Comparison of ENCODE assay signal across 24 mouse cellular contexts in the genomic region with DNA sequence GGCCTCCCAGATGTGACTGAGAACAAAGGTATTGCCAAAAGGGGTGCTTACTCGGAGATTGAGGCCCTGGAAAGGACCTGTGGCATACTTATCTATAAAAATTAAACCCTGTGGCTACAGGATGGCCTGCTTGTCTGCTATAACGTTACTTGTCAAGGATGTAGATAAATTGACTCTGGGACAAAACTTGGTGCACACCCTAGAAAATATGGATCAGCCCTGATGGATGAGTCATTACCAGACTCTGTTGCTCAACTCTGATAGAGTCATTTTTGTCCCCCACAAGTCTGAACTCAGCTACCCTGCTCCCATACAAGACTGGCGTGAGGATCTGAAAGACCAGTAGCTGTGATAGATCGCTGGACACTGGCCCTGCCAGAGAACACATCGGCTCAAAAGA. TPM values are rescaled to one million over a fixed set of nuclear protein-coding genes. Genes with fewer than 3 reads are reported as not detected.
A peak's percentile ranks its signal among the peaks of the same experiment; 100 is the strongest.
DNase-seq lines count a peak whose midpoint lies in the region; TF ChIP-seq lines count a peak whose summit lies in the region.
"Had no signal": no experiment of that assay in that cellular context is flagged by ENCODE, and none has a peak within 500 bp of the region (broad histone marks: within the 10 kb centered on the region; RNA-seq: fewer than 3 reads in every experiment).

No protein-coding gene starts in this region.

- H3ac ChIP-seq in myocyte (ENCODE audit: control insufficient read depth, insufficient read length): no peak overlapping the region

- TF ChIP-seq RAD21 in MEL (IDR thresholded peaks at IDR 0.05; ENCODE audit: low read depth, low read length): no peak

- DNase-seq in 3T3-L1 (ENCODE audit: low read depth, low spot score): peak; percentile 6
- DNase-seq in 416B (ENCODE audit: low read depth): peak; percentile 71
- DNase-seq in MEL (ENCODE audit: low read depth, low spot score): peak; percentile 57
- DNase-seq in ovary, postnatal 14 days (ENCODE audit: low spot score): no peak
- no peak for DNase-seq in frontal cortex, postnatal 36 days (ENCODE audit: low spot score in 2 of 2)
- DNase-seq: adrenal gland, postnatal 14 days; B cell, adult 2 months; cerebellum, adult 11-12 months; cerebellum, adult 8-10 months; cerebellum, postnatal 10 days; cerebellum, postnatal 36 days; embryo, embryonic 11 days; gastrocnemius, adult 2 months; gastrocnemius, postnatal 14 days; heart, adult 11 months had no signal

- H3K79me2 ChIP-seq in MEL (ENCODE audit: control insufficient read depth, insufficient read depth, low read length, poor library complexity): no peaks in the 10 kb centered on the region
- H3K79me2 ChIP-seq in myocyte (ENCODE audit: control insufficient read depth, insufficient read depth): no peaks in the 10 kb centered on the region

- H3K4me2 ChIP-seq in myocyte (ENCODE audit: low read depth): no peak overlapping the region
- H3K4me2 ChIP-seq: embryonic facial prominence, embryonic 13.5 days; forebrain, embryonic 12.5 days; forebrain, embryonic 15.5 days; heart, embryonic 11.5 days; hindbrain, embryonic 12.5 days; hindbrain, embryonic 15.5 days had no signal

- peaks cover 0 to 6% of the 10 kb centered on the region in 2 experiments; a peak in 2 of 4 replicates for H3K36me3 ChIP-seq in MEL (ENCODE audit: control insufficient read depth in 1 of 2, insufficient read depth in 2 of 2, low read length in 2 of 2)
- H3K36me3 ChIP-seq in myocyte (ENCODE audit: control insufficient read depth, insufficient read depth): no peaks in the 10 kb centered on the region
- H3K36me3 ChIP-seq: embryonic facial prominence, embryonic 10.5 days; embryonic facial prominence, embryonic 13.5 days; forebrain, embryonic 12.5 days; forebrain, embryonic 15.5 days; hindbrain, embryonic 12.5 days; hindbrain, embryonic 15.5 days had no signal

- no peak overlapping the region for H3K4me3 ChIP-seq in MEL (ENCODE audit: control insufficient read depth in 1 of 2, insufficient read depth in 1 of 2, low read depth in 2 of 2, low read length in 2 of 2)
- no peak overlapping the region for H3K4me3 ChIP-seq in myocyte
- H3K4me3 ChIP-seq: embryonic facial prominence, embryonic 10.5 days; embryonic facial prominence, embryonic 13.5 days; erythroblast, embryonic 14.5 days; forebrain, embryonic 12.5 days; forebrain, embryonic 15.5 days; gastrocnemius, adult 2 months; hindbrain, embryonic 12.5 days; hindbrain, embryonic 15.5 days had no signal

- 0 out of 2 replicates have a peak overlapping the region, but pooled peaks have one; percentile 16 for H3K27ac ChIP-seq in MEL (ENCODE audit: control insufficient read depth, low read depth, low read length)
- H3K27ac ChIP-seq: embryonic facial prominence, embryonic 10.5 days; embryonic facial prominence, embryonic 13.5 days; forebrain, embryonic 12.5 days; forebrain, embryonic 15.5 days; gastrocnemius, adult 2 months; hindbrain, embryonic 12.5 days; hindbrain, embryonic 15.5 days had no signal

- no peaks in the 10 kb centered on the region for H3K9me3 ChIP-seq in MEL (replicated peaks; ENCODE audit: insufficient read depth, low read length)
- H3K9me3 ChIP-seq: embryonic facial prominence, embryonic 10.5 days; embryonic facial prominence, embryonic 13.5 days; forebrain, embryonic 12.5 days; forebrain, embryonic 15.5 days; hindbrain, embryonic 12.5 days; hindbrain, embryonic 15.5 days had no signal

- no peak overlapping the region for H3K9ac ChIP-seq in MEL (ENCODE audit: control insufficient read depth, low read depth, low read length, poor library complexity, severe bottlenecking)
- H3K9ac ChIP-seq: embryonic facial prominence, embryonic 13.5 days; forebrain, embryonic 12.5 days; forebrain, embryonic 15.5 days; hindbrain, embryonic 12.5 days; hindbrain, embryonic 15.5 days had no signal

- H3K27me3 ChIP-seq in MEL (ENCODE audit: control insufficient read depth in 1 of 2, insufficient read depth in 2 of 2, low read length in 2 of 2) (peaks cover 0 to 1% of the 10 kb centered on the region in 2 experiments; a peak in 2 of 4 replicates), myocyte (ENCODE audit: control insufficient read depth, insufficient read depth, insufficient read length) (peaks cover 15% of the 10 kb centered on the region)
- H3K27me3 ChIP-seq: embryonic facial prominence, embryonic 13.5 days; forebrain, embryonic 12.5 days; forebrain, embryonic 15.5 days; hindbrain, embryonic 12.5 days; hindbrain, embryonic 15.5 days had no signal

- H3K4me1 ChIP-seq in MEL (ENCODE audit: control insufficient read depth in 1 of 2, insufficient read depth in 2 of 2, low read length in 2 of 2): peaks cover 0 to 10% of the 10 kb centered on the region in 2 experiments; a peak in 2 of 4 replicates
- H3K4me1 ChIP-seq: embryonic facial prominence, embryonic 13.5 days; forebrain, embryonic 15.5 days; hindbrain, embryonic 12.5 days; hindbrain, embryonic 15.5 days had no signal

- no peak for TF ChIP-seq POLR2A in MEL (IDR thresholded peaks at IDR 0.05; ENCODE audit: control insufficient read depth in 1 of 2, insufficient read depth in 1 of 2, low read depth in 1 of 2, low read length in 2 of 2, poor library complexity in 1 of 2)
- TF ChIP-seq POLR2A in myocyte (IDR thresholded peaks at IDR 0.05; ENCODE audit: insufficient read length, low read depth): no peak

- TF ChIP-seq EP300 in MEL (IDR thresholded peaks at IDR 0.05; ENCODE audit: low read depth in 1 of 2, low read length in 2 of 2): peak; percentile 21 to 56; a peak in 2 of 4 replicates

- TF ChIP-seq CTCF in MEL (IDR thresholded peaks at IDR 0.05 in 2 of 3, conservative IDR thresholded peaks at IDR 0.05 in 1 of 3; ENCODE audit: control insufficient read depth in 1 of 3, insufficient read depth in 1 of 3, low read depth in 2 of 3, low read length in 3 of 3, poor library complexity in 1 of 3, severe bottlenecking in 1 of 3): no peak

TF ChIP-seq in MEL, 35 proteins besides CTCF, POLR2A, EP300 and RAD21:
- TF ChIP-seq SMC3 (IDR thresholded peaks at IDR 0.05; ENCODE audit: low read depth, low read length): no peak
- TF ChIP-seq ZKSCAN1 (IDR thresholded peaks at IDR 0.05; ENCODE audit: low read depth, low read length): no peak
- TF ChIP-seq POLR2AphosphoS2 (IDR thresholded peaks at IDR 0.05; ENCODE audit: low read length): no peak
- no peak for TF ChIP-seq KAT2A (conservative IDR thresholded peaks at IDR 0.05; ENCODE audit: low read depth, low read length)
- TF ChIP-seq ZMIZ1 (IDR thresholded peaks at IDR 0.05; ENCODE audit: low read depth, low read length): no peak
- no peak for TF ChIP-seq MXI1 (IDR thresholded peaks at IDR 0.05; ENCODE audit: low read depth, low read length)
- peak; percentile 33; the same call in 1 of the 2 replicates for TF ChIP-seq MYB (IDR thresholded peaks at IDR 0.05; ENCODE audit: low read depth, low read length)
- peak; percentile 37; the same call in 1 of the 2 replicates for TF ChIP-seq GATA1 (IDR thresholded peaks at IDR 0.05; ENCODE audit: low read depth, low read length)

TF ChIP-seq in myocyte, 11 proteins besides CTCF, POLR2A, EP300 and RAD21:
- TF ChIP-seq MYOD1 (IDR thresholded peaks at IDR 0.05; ENCODE audit: control insufficient read depth in 1 of 3, insufficient read length in 2 of 3, low read depth in 2 of 3) (no peak), CEBPB (IDR thresholded peaks at IDR 0.05; ENCODE audit: insufficient read depth, poor library complexity, severe bottlenecking) (peak; percentile 68; the same call in 1 of the 2 replicates), MYOG (IDR thresholded peaks at IDR 0.05; ENCODE audit: control insufficient read depth in 1 of 3, insufficient read depth in 1 of 3, insufficient read length in 2 of 3, low read depth in 2 of 3) (no peak), POLR2AphosphoS2 (IDR thresholded peaks at IDR 0.05; ENCODE audit: insufficient read length, low read depth) (no peak), USF1 (IDR thresholded peaks at IDR 0.05; ENCODE audit: low read depth) (no peak)

RNA-seq across cellular contexts. Expression of a gene that starts 11.8 kb away (rescaled TPM):
- 136 and 142 TPM in 2 replicates for total RNA-seq in MEL (2012; rRNA removed)
- polyA plus RNA-seq in MEL (2012; ENCODE audit: insufficient read depth in 1 of 2, insufficient read length in 2 of 2, low read depth in 1 of 2, low replicate concordance in 2 of 2, missing spikeins in 1 of 2) (100 to 1,000 TPM; 140 to 188 TPM), myocyte (2012; fragmentation: generic; extraction: Trizol) (29.2 TPM)

Comparison
In these comparisons a context has a peak if more than half of its experiments do, and no peak if none do; other contexts are left out.
1. DNase-seq: peak in 3T3-L1 (single experiment), 416B (single experiment) and MEL (single experiment); none in ovary, postnatal 14 days (single experiment) and frontal cortex, postnatal 36 days (0 of 2).